8 mouse cellular contexts compared by ENCODE assay signal in genomic region chr1:136781561-136782025, GRCm38 (mm10).
DNase-seq lines count a peak whose midpoint lies in the region; ATAC-seq and TF ChIP-seq lines count a peak whose summit lies in the region.

No protein-coding gene starts in this region.

- H3K4me3 ChIP-seq in gastrocnemius, adult 2 months, result peak overlapping the region; percentile 62
- H3K4me3 ChIP-seq in heart, postnatal 0 days (ENCODE audit: low read depth, low read length), result peak overlapping the region; percentile 38
- H3K4me3 ChIP-seq in midbrain, embryonic 12.5 days, result peak overlapping the region; percentile 28

- TF ChIP-seq EP300 in heart, postnatal 0 days (IDR thresholded peaks at IDR 0.05; ENCODE audit: low read depth), result no peak

- peak overlapping the region; percentile 54 for H3K4me2 ChIP-seq in heart, postnatal 0 days (ENCODE audit: low read depth, low read length)
- peak overlapping the region; percentile 47 for H3K4me2 ChIP-seq in midbrain, embryonic 12.5 days (replicated peaks)

- no peak for DNase-seq in gastrocnemius, adult 2 months
- no peak for DNase-seq in gastrocnemius, postnatal 36 days
- peak; percentile 31 to 70 for DNase-seq in adrenal gland, postnatal 36 days
- DNase-seq in heart, postnatal 0 days (ENCODE audit: low spot score), result no peak
- DNase-seq in left cerebral cortex, postnatal 25 days (ENCODE audit: low spot score in 2 of 2), result peak; percentile 18 to 34
- DNase-seq in testis, postnatal 10 days (ENCODE audit: low spot score), result peak; percentile 70
- DNase-seq in spleen, postnatal 4 days (ENCODE audit: low spot score in 2 of 2), result no peak

- no peaks in the 10 kb centered on the region for H3K9me3 ChIP-seq in heart, postnatal 0 days (replicated peaks; ENCODE audit: control insufficient read depth, low read length)
- H3K9me3 ChIP-seq in midbrain, embryonic 12.5 days, result no peaks in the 10 kb centered on the region

- H3K4me1 ChIP-seq in heart, postnatal 0 days (ENCODE audit: control insufficient read depth, insufficient read depth), result peaks cover 16% of the 10 kb centered on the region
- peaks cover 35% of the 10 kb centered on the region for H3K4me1 ChIP-seq in midbrain, embryonic 12.5 days

- no peak for TF ChIP-seq CTCF in gastrocnemius, adult 2 months (IDR thresholded peaks at IDR 0.05)
- no peak for TF ChIP-seq CTCF in heart, postnatal 0 days (IDR thresholded peaks at IDR 0.05; ENCODE audit: low read depth)

- H3K27ac ChIP-seq in gastrocnemius, adult 2 months, result no peak overlapping the region; the same call in 1 of the 2 replicates
- H3K27ac ChIP-seq in heart, postnatal 0 days (ENCODE audit: low read depth), result peak overlapping the region; percentile 55; the same call in 1 of the 2 replicates
- H3K27ac ChIP-seq in midbrain, embryonic 12.5 days (replicated peaks), result peak overlapping the region; percentile 49; the same call in 1 of the 2 replicates

- no peaks in the 10 kb centered on the region for H3K36me3 ChIP-seq in heart, postnatal 0 days (replicated peaks; ENCODE audit: control insufficient read depth, insufficient read depth, low read length)
- H3K36me3 ChIP-seq in midbrain, embryonic 12.5 days, result no peaks in the 10 kb centered on the region

- no peaks in the 10 kb centered on the region for H3K27me3 ChIP-seq in heart, postnatal 0 days (ENCODE audit: control insufficient read depth, insufficient read depth, low read length)
- H3K27me3 ChIP-seq in midbrain, embryonic 12.5 days, result no peaks in the 10 kb centered on the region; the same call in 1 of the 2 replicates

- no peak for ATAC-seq in heart, postnatal 0 days (ENCODE audit: insufficient read depth, low read depth)
- peak; percentile 84 for ATAC-seq in midbrain, embryonic 12.5 days (ENCODE audit: low FRiP score, low read depth)

- intact Hi-C loops in gastrocnemius, adult 2 months (cut with DNase I), result no loop called here
- intact Hi-C loops in gastrocnemius, postnatal 36 days (cut with DNase I), result no loop called here
- intact Hi-C loops in left cerebral cortex, postnatal 25 days (cut with DNase I), result loop anchor here (5.0 kb wide), 1 partner anchor 446 kb away; no protein-coding TSS in a partner anchor

- H3K9ac ChIP-seq in heart, postnatal 0 days (replicated peaks; ENCODE audit: low read depth, low read length), result 0 out of 2 replicates have a peak overlapping the region, but pooled peaks have one; percentile 30
- H3K9ac ChIP-seq in midbrain, embryonic 12.5 days (replicated peaks), result no peak overlapping the region

- 34% methylated on average over 18 of the region's 18 CpGs for WGBS in heart, postnatal 0 days
- WGBS in midbrain, embryonic 12.5 days, result 17% methylated on average over 18 of the region's 18 CpGs

Comparison
In these comparisons a context has a peak if more than half of its experiments do, and no peak if none do; other contexts are left out.
1. DNase-seq: peak in adrenal gland, postnatal 36 days (2 of 2), left cerebral cortex, postnatal 25 days (2 of 2) and testis, postnatal 10 days (single experiment); none in gastrocnemius, adult 2 months (single experiment), gastrocnemius, postnatal 36 days (0 of 2), heart, postnatal 0 days (single experiment) and spleen, postnatal 4 days (0 of 2).
2. Peak in every context shown above with its lines, with median percentiles within 50 percentile points of each other: H3K4me3 ChIP-seq.